Mouse (Mus musculus): ENCODE results near the gene Pole2. TPM values are rescaled to one million over a fixed set of nuclear protein-coding genes. Genes with fewer than 3 reads are reported as not detected.

Gene Pole2
- polyA plus RNA-seq, 1 experiment = 1.1 TPM

DNA sequence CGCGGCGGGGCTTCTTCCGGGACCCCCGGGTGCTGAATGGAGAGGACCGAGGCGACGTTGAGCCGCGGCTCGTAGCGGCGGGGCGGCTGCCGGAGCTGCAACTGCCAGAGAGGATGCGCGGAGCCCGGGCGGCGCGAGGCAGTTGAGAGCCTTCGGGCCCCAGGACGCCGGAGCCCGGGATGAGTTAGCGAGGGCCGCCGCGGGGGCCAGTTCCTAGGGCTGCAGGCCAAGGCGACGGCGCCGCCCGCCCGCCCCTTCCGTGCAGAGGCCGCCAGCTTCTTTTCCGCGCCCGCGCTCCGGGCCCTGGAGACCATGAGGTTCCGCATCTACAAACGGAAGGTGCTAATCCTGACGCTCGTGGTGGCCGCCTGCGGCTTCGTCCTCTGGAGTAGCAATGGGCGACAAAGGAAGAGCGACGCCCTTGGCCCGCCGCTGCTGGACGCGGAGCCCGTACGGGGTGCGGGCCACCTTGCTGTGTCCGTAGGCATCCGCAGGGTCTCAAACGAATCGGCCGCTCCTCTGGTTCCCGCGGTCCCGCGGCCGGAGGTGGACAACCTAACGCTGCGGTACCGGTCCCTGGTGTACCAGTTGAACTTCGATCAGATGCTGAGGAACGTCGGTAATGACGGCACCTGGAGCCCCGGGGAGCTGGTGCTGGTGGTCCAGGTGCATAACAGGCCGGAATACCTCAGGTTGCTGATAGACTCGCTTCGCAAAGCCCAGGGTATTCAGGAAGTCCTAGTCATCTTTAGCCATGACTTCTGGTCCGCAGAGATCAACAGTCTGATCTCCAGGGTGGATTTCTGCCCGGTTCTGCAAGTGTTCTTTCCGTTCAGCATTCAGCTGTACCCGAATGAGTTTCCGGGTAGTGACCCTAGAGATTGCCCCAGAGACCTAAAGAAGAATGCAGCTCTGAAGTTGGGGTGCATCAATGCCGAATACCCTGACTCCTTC, 43.4 kb downstream of the Pole2 start:
- Histone ChIP-seq H3K27ac (ENCODE audit: insufficient read depth, low read length) (peak overlapping the region; percentile 90), H3K4me1 (ENCODE audit: control insufficient read depth, insufficient read depth, low read length) (peaks cover 1% of the 10 kb centered on the region; the same call in 1 of the 2 replicates), H3K4me3 (ENCODE audit: insufficient read depth, low read length) (peak overlapping the region; percentile 63)
- no peak for TF ChIP-seq POLR2A (IDR thresholded peaks at IDR 0.05; ENCODE audit: extremely low read depth, insufficient read depth, low read length)
- TF ChIP-seq CTCF (IDR thresholded peaks at IDR 0.05; ENCODE audit: extremely low read depth, insufficient read depth, low read length) = no peak

DNA sequence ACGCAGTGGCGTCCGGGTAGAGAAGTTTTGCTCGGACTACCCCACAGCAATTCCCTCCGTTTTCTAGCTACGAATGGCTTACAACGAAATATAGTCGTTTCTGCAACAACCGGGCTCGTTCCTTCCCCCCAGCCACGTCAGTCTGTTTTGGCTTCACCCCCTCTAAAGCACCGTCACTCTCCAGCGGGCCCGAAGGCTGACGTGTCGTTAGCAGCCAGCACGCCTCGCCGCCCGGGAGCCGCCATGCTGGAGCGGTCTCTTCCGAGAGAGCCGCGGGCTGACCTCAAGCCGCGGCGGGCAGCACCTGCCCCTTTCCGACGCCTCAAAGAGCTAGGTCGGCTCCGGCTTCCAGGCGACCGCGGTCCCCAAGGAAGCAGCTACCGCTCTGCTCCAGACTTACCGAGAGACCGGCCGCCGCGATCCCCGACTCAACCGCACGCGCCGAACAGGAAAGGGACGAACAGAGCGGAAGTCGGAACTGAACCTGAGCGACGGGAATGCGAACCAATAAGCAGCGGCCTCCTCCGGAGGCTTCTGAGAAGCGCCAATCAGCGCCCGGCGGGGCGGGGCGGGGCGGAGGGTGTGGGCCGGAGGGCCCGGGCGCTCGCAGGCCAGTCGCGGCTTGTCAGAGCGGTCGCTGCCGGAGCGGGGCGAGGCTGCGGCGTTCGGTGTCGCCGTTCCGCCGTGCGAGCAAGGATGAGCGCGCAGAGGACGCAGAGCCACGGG, 44.2 kb downstream of the Pole2 start, which contains the start of the genes Rpl36al and Mgat2:
Gene Rpl36al (minus strand): TSS at position 501 of the 726 bp plus-strand sequence.
Gene Mgat2 (plus strand): TSS at position 575 of the 726 bp plus-strand sequence.
- peaks cover 1% of the 10 kb centered on the region; the same call in 1 of the 2 replicates for H3K4me1 ChIP-seq (ENCODE audit: control insufficient read depth, insufficient read depth, low read length)
- H3K27ac ChIP-seq (ENCODE audit: insufficient read depth, low read length) = peak within 1 kb of the TSS; percentile 93
- H3K4me3 ChIP-seq (ENCODE audit: insufficient read depth, low read length) = peak within 1 kb of the TSS; percentile 63
- TF ChIP-seq POLR2A (IDR thresholded peaks at IDR 0.05; ENCODE audit: extremely low read depth, insufficient read depth, low read length) = peak; percentile 83
- TF ChIP-seq CTCF (IDR thresholded peaks at IDR 0.05; ENCODE audit: extremely low read depth, insufficient read depth, low read length) = no peak

DNA sequence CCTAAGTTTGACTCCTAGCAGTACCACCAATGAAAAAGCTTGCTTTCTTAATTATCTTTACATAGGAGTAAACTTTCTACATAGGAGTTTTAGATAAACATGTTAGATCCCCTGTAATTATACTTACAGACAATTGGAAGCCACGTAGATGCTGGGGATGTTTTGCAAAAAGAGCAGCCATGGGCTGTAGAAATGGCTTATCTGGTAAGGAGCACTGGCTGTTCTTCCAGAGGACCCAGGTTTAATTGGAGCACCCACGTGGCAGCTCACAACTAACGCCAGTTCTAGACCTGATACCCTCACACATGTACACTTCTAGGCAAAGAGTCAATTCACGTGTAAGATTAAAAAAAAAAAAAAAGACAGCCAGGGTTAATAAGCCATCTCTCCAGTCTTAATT, 46.2 kb downstream of the Pole2 start:
- no peak for TF ChIP-seq CTCF (IDR thresholded peaks at IDR 0.05; ENCODE audit: extremely low read depth, insufficient read depth, low read length)
- TF ChIP-seq POLR2A (IDR thresholded peaks at IDR 0.05; ENCODE audit: extremely low read depth, insufficient read depth, low read length) = no peak
- H3K4me1 ChIP-seq (ENCODE audit: control insufficient read depth, insufficient read depth, low read length) = peaks cover 1% of the 10 kb centered on the region; the same call in 1 of the 2 replicates
- no peak overlapping the region for H3K27ac ChIP-seq (ENCODE audit: insufficient read depth, low read length)
- H3K4me3 ChIP-seq (ENCODE audit: insufficient read depth, low read length) = no peak overlapping the region

DNA sequence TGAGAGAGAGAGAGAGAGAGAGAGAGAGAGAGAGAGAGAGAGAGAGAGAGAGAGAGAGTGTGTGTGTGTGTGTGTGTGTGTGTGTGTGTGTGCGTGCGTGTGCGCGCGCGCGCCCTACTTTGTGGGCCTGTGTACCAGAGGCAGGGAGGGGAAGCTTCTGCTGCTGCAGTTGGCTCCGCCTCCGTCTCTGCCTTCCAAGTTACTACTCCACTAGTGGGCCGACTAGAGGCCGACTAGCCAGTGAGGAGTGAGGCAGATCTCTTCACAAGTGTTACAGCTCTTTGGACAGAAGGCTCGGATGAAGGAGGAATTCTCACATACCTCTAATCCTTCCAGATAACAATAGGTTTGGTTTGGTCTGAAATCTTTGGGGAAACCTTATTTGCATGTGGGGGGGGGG, 48.6 kb downstream of the Pole2 start:
- no peak overlapping the region for H3K27ac ChIP-seq (ENCODE audit: insufficient read depth, low read length)
- no peak overlapping the region for H3K4me3 ChIP-seq (ENCODE audit: insufficient read depth, low read length)
- peaks cover 1% of the 10 kb centered on the region; the same call in 1 of the 2 replicates for H3K4me1 ChIP-seq (ENCODE audit: control insufficient read depth, insufficient read depth, low read length)
- TF ChIP-seq POLR2A (IDR thresholded peaks at IDR 0.05; ENCODE audit: extremely low read depth, insufficient read depth, low read length) (no peak), CTCF (IDR thresholded peaks at IDR 0.05; ENCODE audit: extremely low read depth, insufficient read depth, low read length) (no peak)

DNA sequence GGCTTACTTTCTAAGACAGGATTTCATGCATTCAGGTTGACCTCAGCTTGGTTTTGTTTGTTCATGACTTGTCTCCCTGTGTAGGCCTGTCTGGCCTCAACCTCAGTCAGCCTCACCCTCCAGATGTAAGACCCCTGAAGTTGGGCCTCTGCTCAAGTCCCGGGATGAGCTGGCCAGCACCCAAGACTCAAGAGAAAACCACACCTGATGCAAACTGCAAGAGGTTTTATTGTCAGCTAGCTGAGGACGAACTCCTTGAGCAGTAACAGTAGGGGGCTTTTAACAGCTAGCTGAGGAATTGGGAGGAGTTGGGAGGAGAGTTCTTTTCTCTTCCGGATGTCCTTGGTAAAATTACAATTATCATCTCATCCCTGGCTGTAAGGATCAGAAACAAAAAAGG, 50.5 kb downstream of the Pole2 start:
- no peak for TF ChIP-seq POLR2A (IDR thresholded peaks at IDR 0.05; ENCODE audit: extremely low read depth, insufficient read depth, low read length)
- no peak for TF ChIP-seq CTCF (IDR thresholded peaks at IDR 0.05; ENCODE audit: extremely low read depth, insufficient read depth, low read length)
- Histone ChIP-seq H3K4me1 (ENCODE audit: control insufficient read depth, insufficient read depth, low read length) (no peaks in the 10 kb centered on the region), H3K27ac (ENCODE audit: insufficient read depth, low read length) (no peak overlapping the region), H3K4me3 (ENCODE audit: insufficient read depth, low read length) (no peak overlapping the region)

DNA sequence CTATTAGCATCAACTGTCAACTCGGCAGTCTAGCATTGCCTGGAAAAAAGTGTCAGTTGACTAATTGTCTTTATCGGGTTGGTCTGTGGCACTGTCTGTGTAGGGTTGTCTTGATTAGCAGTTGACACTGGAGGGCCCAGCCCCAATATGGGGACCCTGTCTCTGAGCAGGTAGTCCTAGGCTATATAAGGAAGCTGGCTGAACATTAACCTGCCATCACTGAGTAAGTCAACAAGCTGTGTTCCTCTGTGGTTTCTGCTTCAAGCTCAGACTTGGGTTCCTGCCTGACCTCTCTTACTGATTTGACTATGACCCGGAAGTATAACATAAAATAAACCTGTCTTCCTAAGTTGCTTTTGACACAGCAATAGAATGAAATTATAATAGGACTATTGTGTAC, 52.0 kb downstream of the Pole2 start:
- Histone ChIP-seq H3K4me1 (ENCODE audit: control insufficient read depth, insufficient read depth, low read length) (no peaks in the 10 kb centered on the region), H3K4me3 (ENCODE audit: insufficient read depth, low read length) (no peak overlapping the region), H3K27ac (ENCODE audit: insufficient read depth, low read length) (no peak overlapping the region)
- TF ChIP-seq POLR2A (IDR thresholded peaks at IDR 0.05; ENCODE audit: extremely low read depth, insufficient read depth, low read length) = no peak
- TF ChIP-seq CTCF (IDR thresholded peaks at IDR 0.05; ENCODE audit: extremely low read depth, insufficient read depth, low read length) = no peak

DNA sequence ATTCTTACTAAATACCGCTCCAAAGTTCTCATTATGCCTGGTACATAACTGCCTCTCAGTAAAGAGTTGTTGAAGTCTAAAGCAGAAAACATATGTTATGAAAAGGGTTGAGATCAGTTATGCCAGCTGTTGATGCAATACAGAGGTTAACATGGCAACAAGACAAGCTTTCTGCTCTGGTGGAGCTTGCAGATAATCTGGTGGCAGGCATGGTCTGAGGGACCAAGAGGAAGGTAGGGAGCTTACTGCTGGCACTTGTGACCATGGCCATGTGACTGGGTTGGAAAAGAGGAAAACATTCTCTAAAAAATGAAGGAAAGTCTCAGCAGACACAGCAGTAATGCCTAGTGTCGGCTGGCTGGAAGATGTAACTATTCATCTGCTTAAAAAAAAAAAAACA, 56.7 kb downstream of the Pole2 start:
- H3K27ac ChIP-seq (ENCODE audit: insufficient read depth, low read length) = no peak overlapping the region
- H3K4me1 ChIP-seq (ENCODE audit: control insufficient read depth, insufficient read depth, low read length) = no peaks in the 10 kb centered on the region
- TF ChIP-seq POLR2A (IDR thresholded peaks at IDR 0.05; ENCODE audit: extremely low read depth, insufficient read depth, low read length) = no peak
- TF ChIP-seq CTCF (IDR thresholded peaks at IDR 0.05; ENCODE audit: extremely low read depth, insufficient read depth, low read length) = no peak
- H3K4me3 ChIP-seq (ENCODE audit: insufficient read depth, low read length) = no peak overlapping the region

DNA sequence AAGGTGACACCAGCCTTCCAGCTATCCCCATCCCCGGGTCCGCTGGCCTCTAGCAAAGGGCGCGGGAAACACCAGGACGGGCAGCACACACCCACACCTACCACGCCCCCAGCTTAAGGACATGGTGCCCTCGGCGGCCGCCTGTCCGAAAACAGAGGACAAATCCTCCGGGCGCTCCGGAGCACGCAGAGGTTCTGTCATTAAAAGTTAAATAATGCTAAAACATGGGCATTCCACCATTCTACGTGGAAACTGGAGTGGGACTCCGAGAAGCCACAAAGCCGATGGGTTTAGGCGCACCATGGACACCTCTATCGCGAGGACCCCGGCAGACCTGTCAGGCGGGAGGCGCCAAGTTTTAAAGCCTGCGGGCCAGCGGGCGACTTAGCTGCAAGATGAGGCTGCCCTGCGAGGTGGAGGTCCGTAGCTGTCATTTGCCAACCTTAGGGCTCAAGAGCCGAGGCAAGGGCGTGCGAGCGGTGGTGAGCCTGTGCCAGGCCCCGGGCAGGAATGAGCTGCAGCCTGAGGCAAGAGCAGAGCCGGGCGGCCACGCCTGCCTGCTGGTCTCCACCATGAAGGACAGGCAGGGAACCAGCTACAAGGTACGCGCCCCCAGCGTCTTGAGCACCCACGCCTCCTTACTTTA, 59.4 kb downstream of the Pole2 start, which contains the start of gene Lrr1:
Gene Lrr1 (plus strand): TSS at position 354 of the 646 bp plus-strand sequence.
- no peaks in the 10 kb centered on the region for H3K4me1 ChIP-seq (ENCODE audit: control insufficient read depth, insufficient read depth, low read length)
- H3K27ac ChIP-seq (ENCODE audit: insufficient read depth, low read length) = peak within 1 kb of the TSS; percentile 82
- TF ChIP-seq POLR2A (IDR thresholded peaks at IDR 0.05; ENCODE audit: extremely low read depth, insufficient read depth, low read length) = no peak
- no peak for TF ChIP-seq CTCF (IDR thresholded peaks at IDR 0.05; ENCODE audit: extremely low read depth, insufficient read depth, low read length)
- H3K4me3 ChIP-seq (ENCODE audit: insufficient read depth, low read length) = peak within 1 kb of the TSS; percentile 59

All from cortical plate, adult 2 months (tissue).